Mouse (Mus musculus) adrenal gland, adult 18-20 months (tissue): ENCODE results near the gene Ubr4. TPM values are rescaled to one million over a fixed set of nuclear protein-coding genes. Genes with fewer than 3 reads are reported as not detected.

Experiments used
- DNase-seq, 2 experiments: peaks; one replicate each; pipeline ENCODE4 v3.0.0; 2021 to 2022; ENCODE audit warnings: low spot score in 2 of 2
- microRNA-seq, 2 experiments: library from miRNA; unstranded; fragments of <30 nt; microRNA quantifications; one replicate each; pipeline ENCODE4 v1.2.0; 2021; ENCODE audit warnings: borderline number of aligned reads in 2 of 2
- total RNA-seq, 2 experiments: library from RNA; stranded (reverse); gene quantifications; 1 replicate in 1 of 2; 2 replicates in 1 of 2; pipeline ENCODE4 v1.2.3; 2021

Gene Ubr4
- total RNA-seq, 2 experiments from 2014 or later: 137 to 144 TPM

GRCm38 (mm10) chr4:139532081-139532480, 179.7 kb downstream of the Ubr4 start:
- no peak for DNase-seq

- DNase-seq: peak in 1 of 2 experiments; percentile 6
These were observed 182.8 kb downstream of the Ubr4 start for GRCm38 (mm10) chr4:139535127-139535695.

- no peak for DNase-seq
These were observed 183.3 kb downstream of the Ubr4 start for GRCm38 (mm10) chr4:139535719-139536118.

- no peak for DNase-seq
These were observed 184.3 kb downstream of the Ubr4 start for GRCm38 (mm10) chr4:139536706-139537105.

Small RNA genes within 50 kb of the gene (microRNA-seq; reads per million reads assigned to microRNA genes)
- gene Gm24245: 0 reads per million in 2 experiments
- 1.2 to 1.4 reads per million in 2 experiments for gene Gm25732

Other genes with a start within 250 kb of the Ubr4 start
- gene Minos1, start 221.5 kb upstream of the Ubr4 start, total RNA-seq: 100 to 1,000 TPM; 380 to 443 TPM
- 100 to 1,000 TPM; 351 to 362 TPM for gene Capzb, start 159.7 kb upstream of the Ubr4 start, total RNA-seq
- gene Pqlc2, start 41.9 kb upstream of the Ubr4 start, total RNA-seq: 1 to 10 TPM; 8.8 to 9.2 TPM
- gene Akr7a5, start 41.9 kb upstream of the Ubr4 start, total RNA-seq: 10 to 100 TPM; 59.3 to 71.3 TPM
- 10 to 100 TPM; 58.8 to 60.6 TPM for gene Mrto4, start within 50 bp of the Ubr4 start, total RNA-seq
- 10 to 100 TPM; 57.2 to 57.5 TPM for gene Emc1, start within 50 bp of the Ubr4 start, total RNA-seq
- 10 to 100 TPM; 13.0 to 13.5 TPM for gene Iffo2, start 177.9 kb downstream of the Ubr4 start, total RNA-seq